Mouse (Mus musculus): ENCODE data around the gene Pgam5. TPM values are rescaled to one million over a fixed set of nuclear protein-coding genes. Genes with fewer than 3 reads are reported as not detected.

Pgam5 gene
- polyA plus RNA-seq, 1 experiment, result 45.6 TPM

- no peak for TF ChIP-seq CTCF (IDR thresholded peaks at IDR 0.05; ENCODE audit: extremely low read depth, insufficient read depth, low read length)
- no peak for TF ChIP-seq POLR2A (IDR thresholded peaks at IDR 0.05; ENCODE audit: extremely low read depth, insufficient read depth, low read length)
- Histone ChIP-seq H3K27ac (ENCODE audit: insufficient read depth, low read length) (no peak overlapping the region), H3K4me3 (ENCODE audit: insufficient read depth, low read length) (peak overlapping the region; percentile 52; the same call in 1 of the 2 replicates), H3K4me1 (ENCODE audit: control insufficient read depth, insufficient read depth, low read length) (no peaks in the 10 kb centered on the region)
These were observed 15.4 kb upstream of the Pgam5 start for GRCm38 (mm10) chr5:110285156-110285555.

GRCm38 (mm10) chr5:110284536-110284935 lies 14.8 kb upstream of the Pgam5 start:
- H3K27ac ChIP-seq (ENCODE audit: insufficient read depth, low read length), result no peak overlapping the region
- H3K4me3 ChIP-seq (ENCODE audit: insufficient read depth, low read length), result no peak overlapping the region
- no peaks in the 10 kb centered on the region for H3K4me1 ChIP-seq (ENCODE audit: control insufficient read depth, insufficient read depth, low read length)
- TF ChIP-seq POLR2A (IDR thresholded peaks at IDR 0.05; ENCODE audit: extremely low read depth, insufficient read depth, low read length) (no peak), CTCF (IDR thresholded peaks at IDR 0.05; ENCODE audit: extremely low read depth, insufficient read depth, low read length) (no peak)

GRCm38 (mm10) chr5:110281984-110282383 lies 12.3 kb upstream of the Pgam5 start:
- no peak overlapping the region for H3K4me3 ChIP-seq (ENCODE audit: insufficient read depth, low read length)
- no peak overlapping the region for H3K27ac ChIP-seq (ENCODE audit: insufficient read depth, low read length)
- TF ChIP-seq CTCF (IDR thresholded peaks at IDR 0.05; ENCODE audit: extremely low read depth, insufficient read depth, low read length), result no peak
- no peak for TF ChIP-seq POLR2A (IDR thresholded peaks at IDR 0.05; ENCODE audit: extremely low read depth, insufficient read depth, low read length)
- no peaks in the 10 kb centered on the region for H3K4me1 ChIP-seq (ENCODE audit: control insufficient read depth, insufficient read depth, low read length)

- Histone ChIP-seq H3K4me1 (ENCODE audit: control insufficient read depth, insufficient read depth, low read length) (no peaks in the 10 kb centered on the region), H3K27ac (ENCODE audit: insufficient read depth, low read length) (no peak overlapping the region), H3K4me3 (ENCODE audit: insufficient read depth, low read length) (no peak overlapping the region)
- TF ChIP-seq CTCF (IDR thresholded peaks at IDR 0.05; ENCODE audit: extremely low read depth, insufficient read depth, low read length) (no peak), POLR2A (IDR thresholded peaks at IDR 0.05; ENCODE audit: extremely low read depth, insufficient read depth, low read length) (no peak)
These were observed 7.2 kb upstream of the Pgam5 start for GRCm38 (mm10) chr5:110276910-110277309.

- TF ChIP-seq POLR2A (IDR thresholded peaks at IDR 0.05; ENCODE audit: extremely low read depth, insufficient read depth, low read length) (no peak), CTCF (IDR thresholded peaks at IDR 0.05; ENCODE audit: extremely low read depth, insufficient read depth, low read length) (no peak)
- no peak overlapping the region for H3K27ac ChIP-seq (ENCODE audit: insufficient read depth, low read length)
- no peak overlapping the region for H3K4me3 ChIP-seq (ENCODE audit: insufficient read depth, low read length)
- no peaks in the 10 kb centered on the region for H3K4me1 ChIP-seq (ENCODE audit: control insufficient read depth, insufficient read depth, low read length)
These were observed 6.7 kb upstream of the Pgam5 start for GRCm38 (mm10) chr5:110276391-110276790.

- Histone ChIP-seq H3K27ac (ENCODE audit: insufficient read depth, low read length) (no peak overlapping the region), H3K4me1 (ENCODE audit: control insufficient read depth, insufficient read depth, low read length) (no peaks in the 10 kb centered on the region), H3K4me3 (ENCODE audit: insufficient read depth, low read length) (no peak overlapping the region)
- TF ChIP-seq POLR2A (IDR thresholded peaks at IDR 0.05; ENCODE audit: extremely low read depth, insufficient read depth, low read length) (no peak), CTCF (IDR thresholded peaks at IDR 0.05; ENCODE audit: extremely low read depth, insufficient read depth, low read length) (no peak)
These were observed 5.1 kb upstream of the Pgam5 start for GRCm38 (mm10) chr5:110274846-110275245.

GRCm38 (mm10) chr5:110274147-110274546 lies 4.4 kb upstream of the Pgam5 start:
- no peaks in the 10 kb centered on the region for H3K4me1 ChIP-seq (ENCODE audit: control insufficient read depth, insufficient read depth, low read length)
- no peak overlapping the region for H3K27ac ChIP-seq (ENCODE audit: insufficient read depth, low read length)
- no peak overlapping the region for H3K4me3 ChIP-seq (ENCODE audit: insufficient read depth, low read length)
- TF ChIP-seq CTCF (IDR thresholded peaks at IDR 0.05; ENCODE audit: extremely low read depth, insufficient read depth, low read length) (no peak), POLR2A (IDR thresholded peaks at IDR 0.05; ENCODE audit: extremely low read depth, insufficient read depth, low read length) (no peak)

GRCm38 (mm10) chr5:110270242-110270641 lies 529 bp upstream of the Pgam5 start:
- TF ChIP-seq CTCF (IDR thresholded peaks at IDR 0.05; ENCODE audit: extremely low read depth, insufficient read depth, low read length), result no peak
- no peak for TF ChIP-seq POLR2A (IDR thresholded peaks at IDR 0.05; ENCODE audit: extremely low read depth, insufficient read depth, low read length)
- H3K27ac ChIP-seq (ENCODE audit: insufficient read depth, low read length), result no peak overlapping the region
- peaks cover 4% of the 10 kb centered on the region; the same call in 1 of the 2 replicates for H3K4me1 ChIP-seq (ENCODE audit: control insufficient read depth, insufficient read depth, low read length)

GRCm38 (mm10) chr5:110266941-110267340 lies 2.8 kb downstream of the Pgam5 start:
- no peak for TF ChIP-seq POLR2A (IDR thresholded peaks at IDR 0.05; ENCODE audit: extremely low read depth, insufficient read depth, low read length)
- TF ChIP-seq CTCF (IDR thresholded peaks at IDR 0.05; ENCODE audit: extremely low read depth, insufficient read depth, low read length), result no peak
- H3K27ac ChIP-seq (ENCODE audit: insufficient read depth, low read length), result no peak overlapping the region
- H3K4me3 ChIP-seq (ENCODE audit: insufficient read depth, low read length), result no peak overlapping the region
- peaks cover 4% of the 10 kb centered on the region; the same call in 1 of the 2 replicates for H3K4me1 ChIP-seq (ENCODE audit: control insufficient read depth, insufficient read depth, low read length)

More at GRCm38 (mm10) chr5:110270242-110270641, 529 bp upstream of the Pgam5 start:
- H3K4me3 ChIP-seq (ENCODE audit: insufficient read depth, low read length), result no peak overlapping the region

- no peak for TF ChIP-seq CTCF (IDR thresholded peaks at IDR 0.05; ENCODE audit: extremely low read depth, insufficient read depth, low read length)
- no peak for TF ChIP-seq POLR2A (IDR thresholded peaks at IDR 0.05; ENCODE audit: extremely low read depth, insufficient read depth, low read length)
- Histone ChIP-seq H3K4me1 (ENCODE audit: control insufficient read depth, insufficient read depth, low read length) (no peaks in the 10 kb centered on the region), H3K4me3 (ENCODE audit: insufficient read depth, low read length) (no peak overlapping the region), H3K27ac (ENCODE audit: insufficient read depth, low read length) (no peak overlapping the region)
These were observed 25.6 kb downstream of the Pgam5 start for GRCm38 (mm10) chr5:110244091-110244490.

All from cortical plate, adult 2 months (tissue).